Mouse (Mus musculus) mouse embryonic stem cell (cell line): ENCODE results near the gene Fdps.

Experiments
- in situ Hi-C, 2 experiments: fragments of 300-500 bp; cut with MboI; formaldehyde crosslinking; loops; 1 replicate in 1 of 2; 3 replicates in 1 of 2; pipeline ENCODE4 v1.14.3; 2019 to 2020; ENCODE audit warnings: low sequenced_read_pairs in 2 of 2, low pct_unique_long_range_greater_than_20kb in 1 of 2, mixed read lengths in 1 of 2; ENCODE audit not compliant: unreplicated experiment in 1 of 2

The Fdps gene

DNA sequence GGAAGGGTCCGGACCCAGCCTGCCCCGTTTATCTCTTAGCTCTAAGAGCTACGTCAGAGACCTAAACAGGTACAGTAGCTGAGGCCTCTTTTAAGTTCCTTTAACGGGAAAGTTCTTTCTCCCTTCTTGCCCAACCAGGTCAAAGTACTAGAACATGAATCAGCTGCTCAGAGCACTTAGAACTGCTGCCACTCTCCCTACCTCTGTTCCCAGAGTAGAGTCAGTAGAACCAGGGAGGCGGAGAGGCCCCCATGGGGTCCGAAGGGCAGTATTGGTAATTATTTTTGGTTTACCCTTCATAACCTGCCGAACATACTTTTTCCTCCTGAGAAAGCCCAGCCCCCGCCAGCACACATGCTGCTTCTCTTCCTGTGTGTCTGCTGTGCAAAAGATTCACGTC, 24.4 kb downstream of the Fdps start:
- in situ Hi-C loops, result no loop called here

DNA sequence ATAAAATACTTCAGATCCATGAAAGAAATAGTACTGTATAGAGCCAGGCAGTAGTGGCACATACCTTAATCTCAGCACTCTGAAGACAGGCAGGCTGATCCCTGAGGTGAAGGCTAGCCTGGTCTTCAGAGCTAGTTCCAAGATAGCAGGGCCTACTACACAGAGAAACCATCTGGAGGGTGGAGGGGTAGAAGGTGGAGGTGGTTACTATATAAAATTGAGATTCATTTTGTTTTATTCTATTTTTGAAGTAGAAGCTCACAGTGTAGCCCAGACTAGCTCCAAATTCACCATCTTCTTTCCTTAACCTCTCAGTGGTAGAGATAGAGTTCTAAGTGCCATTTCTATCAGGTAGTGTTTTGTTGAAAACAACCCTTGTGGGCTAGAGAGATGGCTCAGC, 34.5 kb downstream of the Fdps start:
- in situ Hi-C loops, result no loop called here

- in situ Hi-C loops, result no loop called here
Observed at GRCm38 (mm10) chr3:89061696-89062095, 40.1 kb downstream of the Fdps start.

GRCm38 (mm10) chr3:89058783-89059182, 43.0 kb downstream of the Fdps start:
- in situ Hi-C loops, result no loop called here

- in situ Hi-C loops, result no loop called here
Observed at GRCm38 (mm10) chr3:89058361-89058760, 43.4 kb downstream of the Fdps start.
